Mouse (Mus musculus) thymus, adult 2 months (tissue): ENCODE measurements around the gene Ddx20.

ENCODE experiments used
- CTCF ChIP-seq: fragments of 200-500 bp; IDR thresholded peaks from 2 replicates; pipeline ENCODE4 v1.5.1; 2012; ENCODE audit warnings: mild to moderate bottlenecking, control low read depth, low read length, moderate library complexity, borderline replicate concordance; ENCODE audit not compliant: control insufficient read depth, poor library complexity, insufficient read depth; ENCODE audit errors: extremely low read depth
- POLR2A ChIP-seq: fragments of 200-500 bp; IDR thresholded peaks from 2 replicates; pipeline ENCODE4 v1.6.1; 2012; ENCODE audit warnings: mild to moderate bottlenecking, low read length, control low read depth, moderate library complexity; ENCODE audit not compliant: control insufficient read depth, poor library complexity, insufficient read depth; ENCODE audit errors: extremely low read depth

GRCm38 (mm10) chr3:105674595-105675218 lies 12.7 kb downstream of the Ddx20 start:
- no peak for TF ChIP-seq CTCF
- TF ChIP-seq POLR2A: no peak
